Mouse (Mus musculus) kidney, postnatal 36 days (tissue): ENCODE data around the gene Rasl12.

ENCODE experiments used
- DNase-seq, 2 experiments: peaks; one replicate each; pipeline ENCODE4 v3.0.0; 2021 to 2022; ENCODE audit warnings: mixed read lengths in 2 of 2

The Rasl12 gene

GRCm38 (mm10) chr9:65398279-65398678 is at the start of gene Rasl12:
TSS of gene Rasl12 (plus strand) at chr9:65398506.
- peak; percentile 67 to 85 for DNase-seq

- no peak for DNase-seq
These were observed 45.1 kb upstream of the Rasl12 start for GRCm38 (mm10) chr9:65353251-65353650.

GRCm38 (mm10) chr9:65356561-65356960 is 41.7 kb upstream of the Rasl12 start:
- DNase-seq: no peak

- no peak for DNase-seq
These were observed 41.3 kb upstream of the Rasl12 start for GRCm38 (mm10) chr9:65356971-65357370.

- peak in 1 of 2 experiments; percentile 21 for DNase-seq
These were observed 39.3 kb upstream of the Rasl12 start for GRCm38 (mm10) chr9:65358956-65359480.

GRCm38 (mm10) chr9:65360641-65361448 is 37.5 kb upstream of the Rasl12 start, which contains the start of gene Ubap1l:
TSS of gene Ubap1l (plus strand) at chr9:65361041.
- DNase-seq: peak; percentile 57 to 67

GRCm38 (mm10) chr9:65363684-65364083 is 34.6 kb upstream of the Rasl12 start:
- no peak for DNase-seq

- DNase-seq: no peak
These were observed 32.6 kb upstream of the Rasl12 start for GRCm38 (mm10) chr9:65365721-65366120.

- no peak for DNase-seq
These were observed 26.6 kb upstream of the Rasl12 start for GRCm38 (mm10) chr9:65371756-65372155.

- peak; percentile 59 to 82 for DNase-seq
These were observed 25.9 kb upstream of the Rasl12 start for GRCm38 (mm10) chr9:65372449-65372848.

GRCm38 (mm10) chr9:65374468-65375162 is 23.7 kb upstream of the Rasl12 start:
- DNase-seq: no peak

GRCm38 (mm10) chr9:65375163-65375934 is 23.0 kb upstream of the Rasl12 start:
- peak; percentile 18 for DNase-seq

GRCm38 (mm10) chr9:65381017-65381590 is 17.2 kb upstream of the Rasl12 start:
- no peak for DNase-seq

GRCm38 (mm10) chr9:65382031-65382750 is 16.1 kb upstream of the Rasl12 start:
- no peak for DNase-seq

GRCm38 (mm10) chr9:65382751-65383097 is 15.6 kb upstream of the Rasl12 start:
- DNase-seq: no peak

- DNase-seq: peak in 1 of 2 experiments; percentile 45
These were observed 14.0 kb upstream of the Rasl12 start for GRCm38 (mm10) chr9:65384276-65384675.

GRCm38 (mm10) chr9:65386373-65387140 is 11.7 kb upstream of the Rasl12 start:
- peak in 1 of 2 experiments; percentile 50 for DNase-seq

GRCm38 (mm10) chr9:65390752-65391612 is 7.3 kb upstream of the Rasl12 start:
- peak in 1 of 2 experiments; percentile 56 for DNase-seq

- DNase-seq: no peak
These were observed 6.7 kb upstream of the Rasl12 start, which contains the start of gene Kbtbd13 for GRCm38 (mm10) chr9:65391613-65391964. TSS of gene Kbtbd13 (minus strand) at chr9:65391652.
